Mouse (Mus musculus) liver, postnatal 0 days (tissue): ENCODE measurements at regions not wholly inside any gene's neighbourhood (a gene's known extent, or its start where the extent isn't known, plus 50 kb on each side); places are given as distances from the start of the nearest gene placed in this dataset.

Experiments used
- ATAC-seq: fragments of 200-750 bp; cut with Nextera tagmentation; 2 replicates; pipeline ENCODE4 v1.8.0; 2017; ENCODE audit warnings: mild to moderate bottlenecking, moderate library complexity
- DNase-seq: peaks from one replicate; pipeline ENCODE4 v3.0.0-alpha.2; 2016
- H3K27ac ChIP-seq: fragments of 300-500 bp; sonication (generic); 2 replicates; pipeline ENCODE4 v1.5.1; 2014; ENCODE audit warnings: antibody characterized with exemption, moderate library complexity, mild to moderate bottlenecking, low read depth
- H3K27me3 ChIP-seq: fragments of 300-500 bp; sonication (generic); 2 replicates; pipeline ENCODE4 v1.6.1; 2014; ENCODE audit warnings: low read length, control low read depth, mixed read lengths; ENCODE audit not compliant: insufficient read depth
- H3K36me3 ChIP-seq: fragments of 300-500 bp; sonication (generic); replicated peaks from 2 replicates; pipeline ENCODE4 v1.6.1; 2014; ENCODE audit warnings: mild to moderate bottlenecking, control low read depth, low read length, moderate library complexity, mixed read lengths; ENCODE audit not compliant: insufficient read depth
- H3K4me1 ChIP-seq: fragments of 300-500 bp; sonication (generic); 2 replicates; pipeline ENCODE4 v1.6.1; 2014; ENCODE audit warnings: antibody characterized with exemption, mild to moderate bottlenecking, control low read depth; ENCODE audit not compliant: insufficient read depth
- H3K4me2 ChIP-seq: fragments of 300-500 bp; sonication (generic); 2 replicates; pipeline ENCODE4 v1.6.1; 2014; ENCODE audit warnings: low read depth, mild to moderate bottlenecking, low read length, moderate library complexity, mixed read lengths
- H3K4me3 ChIP-seq: fragments of 300-500 bp; sonication (generic); 2 replicates; pipeline ENCODE4 v1.5.1; 2014; ENCODE audit warnings: low read depth, low read length
- H3K9ac ChIP-seq: fragments of 300-500 bp; sonication (generic); replicated peaks from 2 replicates; pipeline ENCODE4 v1.6.1; 2014; ENCODE audit warnings: mild to moderate bottlenecking, moderate library complexity
- H3K9me3 ChIP-seq: fragments of 300-500 bp; sonication (generic); 2 replicates; pipeline ENCODE4 v1.6.1; 2016; ENCODE audit warnings: mild to moderate bottlenecking, control low read depth, low read length, mixed read lengths
- CTCF ChIP-seq: sonication (generic); IDR thresholded peaks from 2 replicates; pipeline ENCODE4 v1.5.1; 2016; ENCODE audit warnings: antibody characterized with exemption, low read depth
- EP300 ChIP-seq: IDR thresholded peaks from 2 replicates; pipeline ENCODE4 v1.6.1; 2016; ENCODE audit warnings: antibody characterized with exemption, low read depth, mild to moderate bottlenecking
- WGBS: fragments of 180-500 bp; shearing (Covaris S2); extraction: QIAGEN DNeasy Blood & Tissue Kit; methylation state at CpG from one replicate; pipeline ENCODE4 v1.1.7; 2014; ENCODE audit not compliant: insufficient replicate concordance; 5-methylcytosine and 5-hydroxymethylcytosine counted together

DNA sequence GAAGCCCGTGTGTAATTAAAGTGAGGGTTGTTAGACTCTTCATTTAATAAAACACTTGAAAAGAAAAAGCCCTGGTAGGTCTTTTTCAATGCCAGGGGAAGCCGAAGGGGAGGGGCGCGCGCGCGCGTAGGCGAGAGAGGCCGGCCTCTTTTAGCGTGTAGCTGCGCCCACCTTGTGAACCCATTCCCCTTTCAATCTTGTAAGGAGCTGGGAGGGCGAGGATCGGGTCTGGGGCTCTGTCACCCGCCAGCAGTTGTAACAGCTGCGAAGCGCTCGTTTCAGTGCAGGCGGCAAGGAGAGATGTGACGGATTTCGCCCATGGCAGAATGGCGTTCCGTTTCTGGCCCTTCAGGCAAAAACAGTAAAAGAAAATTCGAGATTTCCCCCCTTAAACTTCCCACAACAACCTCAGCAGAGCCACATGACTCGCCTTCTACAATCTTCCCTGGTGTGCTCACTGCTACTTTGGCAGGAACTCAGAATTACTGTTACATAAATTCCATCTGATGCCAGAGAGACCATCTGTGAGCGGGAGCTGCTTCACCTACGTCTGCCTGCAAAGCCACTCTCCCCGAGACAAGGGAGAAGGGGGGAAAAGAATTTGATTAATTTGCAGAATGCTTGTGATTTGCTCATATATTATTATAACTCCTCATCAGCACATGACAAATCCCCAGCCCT, 436.4 kb downstream of the Zfp536 start:
- TF ChIP-seq EP300 (no peak), CTCF (no peak)
- Histone ChIP-seq H3K4me1 (no peaks in the 10 kb centered on the region), H3K9ac (no peak overlapping the region), H3K4me2 (peak overlapping the region; percentile 26), H3K4me3 (no peak overlapping the region), H3K27ac (no peak overlapping the region), H3K9me3 (no peaks in the 10 kb centered on the region), H3K27me3 (peaks cover 17% of the 10 kb centered on the region), H3K36me3 (no peaks in the 10 kb centered on the region)
- WGBS = 11% methylated on average over 28 of the region's 28 CpGs
- DNase-seq (no peak), ATAC-seq (no peak)

- no peaks in the 10 kb centered on the region for H3K9me3 ChIP-seq
- H3K4me1 ChIP-seq = no peaks in the 10 kb centered on the region
- no peak for DNase-seq
- H3K27ac ChIP-seq = no peak overlapping the region
- TF ChIP-seq CTCF (no peak), EP300 (no peak)
- H3K36me3 ChIP-seq = no peaks in the 10 kb centered on the region
- no peak overlapping the region for H3K4me2 ChIP-seq
- H3K9ac ChIP-seq = no peak overlapping the region
- WGBS = 75% methylated on average over 11 of the region's 11 CpGs
- ATAC-seq = no peak
- no peak overlapping the region for H3K4me3 ChIP-seq
- H3K27me3 ChIP-seq = peaks cover 17% of the 10 kb centered on the region
These were observed 435.8 kb downstream of the Zfp536 start for GRCm38 (mm10) chr7:37337616-37338015.

DNA sequence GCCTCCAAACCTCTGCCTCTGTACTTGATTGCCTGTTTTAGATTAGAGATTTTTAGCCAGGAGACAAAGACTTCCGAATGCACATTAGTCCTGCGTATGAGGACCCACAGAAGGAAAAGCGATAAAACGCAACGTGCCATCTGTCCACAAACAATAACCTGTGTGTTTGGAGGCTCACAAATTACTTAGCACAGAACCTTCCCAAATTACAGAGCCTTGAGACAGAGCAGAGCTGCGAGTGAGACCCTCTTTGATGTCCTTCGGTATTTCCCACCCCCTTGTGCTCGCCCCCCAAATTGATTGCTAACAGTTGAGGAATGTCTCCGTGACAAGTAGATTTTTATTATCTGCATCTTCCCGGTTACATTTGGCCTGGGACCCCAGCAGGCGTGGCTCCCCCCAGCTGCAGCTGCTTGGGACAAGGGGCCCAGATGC, 435.4 kb downstream of the Zfp536 start:
- Histone ChIP-seq H3K36me3 (no peaks in the 10 kb centered on the region), H3K9me3 (no peaks in the 10 kb centered on the region), H3K4me2 (no peak overlapping the region), H3K9ac (no peak overlapping the region), H3K27ac (no peak overlapping the region), H3K4me3 (no peak overlapping the region), H3K27me3 (peaks cover 19% of the 10 kb centered on the region), H3K4me1 (no peaks in the 10 kb centered on the region)
- DNase-seq = no peak
- 50% methylated on average over 11 of the region's 11 CpGs for WGBS
- no peak for TF ChIP-seq CTCF
- no peak for TF ChIP-seq EP300
- no peak for ATAC-seq

DNA sequence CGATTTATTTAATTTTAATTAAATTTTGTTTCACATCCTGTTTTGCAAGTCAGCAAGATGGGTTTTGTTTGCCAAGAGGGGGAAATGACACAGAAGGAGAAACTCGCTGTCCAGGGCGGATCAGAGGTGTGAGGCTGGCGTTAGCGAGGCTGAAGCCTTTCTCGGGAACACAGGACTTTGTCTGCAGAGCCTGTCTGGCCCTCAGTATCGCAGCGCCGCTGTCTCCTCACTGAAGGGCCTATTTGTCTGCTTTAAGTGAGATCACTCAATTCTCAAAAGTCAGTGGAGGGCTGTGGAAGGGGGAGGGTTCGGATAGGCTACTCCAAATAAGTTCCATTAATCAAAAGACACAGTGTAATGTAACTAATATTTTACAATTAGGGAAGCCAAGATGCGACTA, 430.8 kb downstream of the Zfp536 start:
- no peak overlapping the region for H3K9ac ChIP-seq
- no peaks in the 10 kb centered on the region for H3K9me3 ChIP-seq
- 0 out of 2 replicates have a peak, but pooled peaks cover 5% of the 10 kb centered on the region for H3K27me3 ChIP-seq
- no peaks in the 10 kb centered on the region for H3K4me1 ChIP-seq
- no peaks in the 10 kb centered on the region for H3K36me3 ChIP-seq
- ATAC-seq (no peak), DNase-seq (no peak)
- no peak overlapping the region for H3K4me3 ChIP-seq
- TF ChIP-seq EP300 = no peak
- TF ChIP-seq CTCF = no peak
- H3K4me2 ChIP-seq = no peak overlapping the region
- 37% methylated on average over 11 of the region's 11 CpGs for WGBS
- no peak overlapping the region for H3K27ac ChIP-seq

- Histone ChIP-seq H3K4me3 (no peak overlapping the region), H3K9me3 (no peaks in the 10 kb centered on the region), H3K4me2 (0 out of 2 replicates have a peak overlapping the region, but pooled peaks have one; percentile 29), H3K9ac (no peak overlapping the region), H3K36me3 (no peaks in the 10 kb centered on the region), H3K4me1 (no peaks in the 10 kb centered on the region), H3K27ac (no peak overlapping the region), H3K27me3 (0 out of 2 replicates have a peak, but pooled peaks cover 3% of the 10 kb centered on the region)
- DNase-seq = no peak
- TF ChIP-seq EP300 (no peak), CTCF (no peak)
- no peak for ATAC-seq
- WGBS = 42% methylated on average over 23 of the region's 23 CpGs
These were observed 430.3 kb downstream of the Zfp536 start for GRCm38 (mm10) chr7:37343021-37343593.

- Histone ChIP-seq H3K9me3 (no peaks in the 10 kb centered on the region), H3K4me1 (no peaks in the 10 kb centered on the region), H3K27ac (no peak overlapping the region), H3K4me2 (no peak overlapping the region), H3K36me3 (no peaks in the 10 kb centered on the region), H3K4me3 (no peak overlapping the region), H3K9ac (no peak overlapping the region), H3K27me3 (0 out of 2 replicates have a peak, but pooled peaks cover 3% of the 10 kb centered on the region)
- ATAC-seq (no peak), DNase-seq (no peak)
- no peak for TF ChIP-seq CTCF
- 58% methylated on average over 18 of the region's 18 CpGs for WGBS
These were observed 429.7 kb downstream of the Zfp536 start for GRCm38 (mm10) chr7:37343691-37344233.
